Mouse (Mus musculus) megakaryocyte, embryonic 14.5 days (primary cell): ENCODE data around the gene Rasgef1b. TPM values are rescaled to one million over a fixed set of nuclear protein-coding genes. Genes with fewer than 3 reads are reported as not detected.

ENCODE experiments used
- H3K27me3 ChIP-seq: replicated peaks from 2 replicates; pipeline ENCODE3; 2012; ENCODE audit warnings: inconsistent platforms
- H3K36me3 ChIP-seq: replicated peaks from 2 replicates; pipeline ENCODE3; 2012; ENCODE audit warnings: low read length, inconsistent platforms, mixed read lengths
- H3K4me1 ChIP-seq: 2 replicates; pipeline ENCODE4 v1.6.1; 2012; ENCODE audit warnings: inconsistent platforms
- H3K4me3 ChIP-seq: replicated peaks from 2 replicates; pipeline ENCODE3; 2012; ENCODE audit warnings: moderate library complexity, mild to moderate bottlenecking, inconsistent platforms
- H3K9me3 ChIP-seq: 2 replicates; pipeline ENCODE4 v1.6.1; 2012; ENCODE audit warnings: inconsistent platforms
- FLI1 ChIP-seq: IDR thresholded peaks from 2 replicates; pipeline ENCODE4 v1.6.1; 2012; ENCODE audit warnings: low read length, inconsistent platforms, mixed read lengths
- GATA1 ChIP-seq: IDR thresholded peaks from 3 replicates; pipeline ENCODE4 v1.6.1; 2012; ENCODE audit warnings: mixed read lengths, low read length, inconsistent platforms, borderline replicate concordance
- polyA plus RNA-seq: library from polyadenylated mRNA; stranded (reverse); fragments of >175 nt; gene quantifications from 2 replicates; pipeline ENCODE4 v1.2.3, GENCODE M21; 2012; ENCODE audit warnings: low replicate concordance; ENCODE audit not compliant: insufficient read depth

Rasgef1b gene
- polyA plus RNA-seq, 1 experiment, result 2.9 TPM

DNA sequence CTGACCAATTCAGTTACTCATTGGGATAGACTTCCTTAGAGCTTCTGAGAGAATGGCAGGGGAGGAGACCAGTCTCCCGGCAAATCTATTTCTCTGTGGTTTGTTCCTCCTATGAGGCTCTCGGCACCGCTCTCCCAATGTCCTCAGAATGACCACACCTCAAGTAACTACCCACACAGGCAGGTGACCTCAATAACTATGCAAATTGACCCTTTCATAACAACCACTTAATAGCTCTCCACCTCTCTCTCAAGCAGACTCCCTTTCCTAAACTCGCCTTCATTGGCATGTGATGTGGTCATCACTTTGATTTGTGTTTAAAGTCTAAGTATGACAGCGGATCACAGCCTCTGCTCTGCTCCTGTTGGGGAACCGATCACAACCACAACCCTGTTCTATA lies 281.4 kb downstream of the Rasgef1b start:
- TF ChIP-seq GATA1 (no peak), FLI1 (no peak)
- Histone ChIP-seq H3K27me3 (peaks cover 4% of the 10 kb centered on the region), H3K9me3 (no peaks in the 10 kb centered on the region), H3K4me1 (peaks cover 22% of the 10 kb centered on the region), H3K4me3 (no peak overlapping the region), H3K36me3 (no peaks in the 10 kb centered on the region)

DNA sequence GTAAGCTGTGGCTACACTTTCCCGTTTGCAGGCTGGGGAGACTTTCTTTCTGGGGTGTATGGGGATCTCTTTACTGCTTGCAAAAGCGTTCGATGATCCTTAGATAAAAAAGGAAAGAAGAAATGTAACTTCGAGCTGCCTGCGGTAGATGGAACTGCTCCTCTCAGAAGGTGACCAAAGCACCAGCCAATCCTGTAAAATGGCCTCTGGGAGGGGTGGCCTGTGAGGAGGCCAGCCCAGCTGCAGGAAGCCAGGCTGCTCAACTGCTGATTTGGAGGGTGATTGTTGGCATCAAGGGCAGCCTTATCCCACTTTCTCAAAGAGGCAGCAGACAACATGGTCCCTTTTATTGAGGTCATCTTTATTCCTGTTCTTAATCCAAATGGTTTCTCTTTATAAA lies 283.6 kb downstream of the Rasgef1b start:
- H3K4me3 ChIP-seq, result no peak overlapping the region
- H3K36me3 ChIP-seq, result no peaks in the 10 kb centered on the region
- H3K4me1 ChIP-seq, result peaks cover 11% of the 10 kb centered on the region
- no peaks in the 10 kb centered on the region for H3K9me3 ChIP-seq
- H3K27me3 ChIP-seq, result peaks cover 3% of the 10 kb centered on the region
- TF ChIP-seq GATA1 (no peak), FLI1 (no peak)

DNA sequence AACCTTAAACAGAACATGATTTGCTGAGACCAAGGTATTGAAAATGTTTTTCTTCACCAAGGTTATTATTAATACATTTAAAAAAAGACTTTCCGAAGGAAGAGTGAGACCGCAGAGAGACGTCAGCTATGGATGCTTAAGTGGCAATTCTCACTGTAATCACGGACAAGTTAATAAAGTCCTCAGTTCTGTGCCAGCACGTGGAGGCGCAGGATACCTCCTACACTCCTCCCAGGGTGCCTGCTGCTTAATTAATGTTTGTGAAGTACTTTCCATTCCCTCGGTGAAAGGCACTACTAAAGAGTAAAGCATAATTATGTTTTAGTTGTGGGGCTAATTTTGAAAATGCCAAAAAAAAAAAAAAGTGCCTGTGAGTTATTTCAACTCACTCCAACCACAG lies 284.1 kb downstream of the Rasgef1b start:
- Histone ChIP-seq H3K36me3 (no peaks in the 10 kb centered on the region), H3K4me3 (no peak overlapping the region), H3K27me3 (peaks cover 3% of the 10 kb centered on the region), H3K9me3 (no peaks in the 10 kb centered on the region), H3K4me1 (peaks cover 9% of the 10 kb centered on the region)
- TF ChIP-seq FLI1 (no peak), GATA1 (no peak)

DNA sequence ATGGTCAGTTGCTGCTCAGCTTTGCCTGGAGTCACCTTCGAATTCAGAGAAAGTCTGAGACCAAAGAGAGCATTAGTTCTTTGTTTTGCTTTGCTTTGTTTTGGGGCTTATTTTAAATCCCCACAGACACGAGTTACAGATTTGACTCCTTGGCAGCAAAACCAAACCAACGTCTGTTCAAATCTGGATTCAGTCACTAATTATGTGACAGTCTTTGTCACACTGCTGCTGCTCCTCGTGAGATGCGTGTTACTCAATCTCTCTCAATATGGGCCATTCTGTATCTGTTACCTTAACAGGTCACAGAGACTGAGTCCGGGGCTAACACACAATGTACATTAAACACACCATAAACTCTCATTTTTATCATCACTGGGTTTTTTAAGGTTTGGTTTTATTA lies 288.8 kb downstream of the Rasgef1b start:
- TF ChIP-seq FLI1 (no peak), GATA1 (no peak)

DNA sequence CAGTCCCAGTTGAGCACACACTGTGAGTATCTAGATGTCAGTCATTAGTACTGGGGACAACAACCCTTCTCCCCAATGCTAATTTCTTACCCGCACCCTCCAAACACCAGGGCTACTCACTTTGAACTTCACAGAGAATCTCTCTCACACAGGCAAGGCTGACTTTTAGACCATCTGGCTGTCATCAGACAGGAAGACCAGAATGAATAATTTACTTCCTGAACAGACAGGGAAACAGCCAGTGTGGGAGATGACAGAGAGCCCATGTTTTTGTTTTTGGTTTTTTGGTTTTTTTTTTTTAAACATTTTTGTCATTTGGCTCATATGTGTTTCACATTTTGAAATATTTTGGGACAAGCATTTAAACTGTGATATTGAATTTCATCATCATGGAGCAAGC lies 290.3 kb downstream of the Rasgef1b start:
- TF ChIP-seq GATA1 (no peak), FLI1 (no peak)
- Histone ChIP-seq H3K9me3 (no peaks in the 10 kb centered on the region), H3K27me3 (no peaks in the 10 kb centered on the region), H3K4me3 (peak overlapping the region; percentile 42), H3K36me3 (no peaks in the 10 kb centered on the region), H3K4me1 (peaks cover 40% of the 10 kb centered on the region)

More for the DNA sequence above, 288.8 kb downstream of the Rasgef1b start:
- H3K9me3 ChIP-seq, result no peaks in the 10 kb centered on the region
- H3K4me3 ChIP-seq, result no peak overlapping the region
- no peaks in the 10 kb centered on the region for H3K36me3 ChIP-seq
- peaks cover 41% of the 10 kb centered on the region for H3K4me1 ChIP-seq
- H3K27me3 ChIP-seq, result no peaks in the 10 kb centered on the region

DNA sequence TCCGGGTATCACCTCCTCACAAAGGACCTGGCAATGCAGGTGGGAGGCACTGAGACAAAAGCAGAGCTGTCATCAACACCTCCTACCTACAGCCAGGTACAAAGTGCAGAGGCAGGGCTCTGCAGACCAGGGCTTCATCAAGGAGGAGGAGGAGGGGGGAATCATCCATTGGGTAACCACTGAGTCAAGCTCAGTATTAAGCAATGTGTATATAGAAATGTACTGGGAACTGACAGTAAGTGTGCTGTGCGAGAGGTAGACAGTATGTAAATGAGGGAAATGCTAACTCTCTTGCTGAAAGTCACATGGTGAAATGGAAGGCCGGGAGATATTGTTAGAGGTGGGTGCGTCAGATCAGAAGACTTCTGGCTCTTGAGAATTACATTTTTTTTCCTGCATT lies 294.6 kb downstream of the Rasgef1b start:
- Histone ChIP-seq H3K4me1 (peaks cover 40% of the 10 kb centered on the region), H3K4me3 (no peak overlapping the region), H3K9me3 (no peaks in the 10 kb centered on the region), H3K27me3 (no peaks in the 10 kb centered on the region), H3K36me3 (no peaks in the 10 kb centered on the region)
- TF ChIP-seq FLI1 (no peak), GATA1 (no peak)

DNA sequence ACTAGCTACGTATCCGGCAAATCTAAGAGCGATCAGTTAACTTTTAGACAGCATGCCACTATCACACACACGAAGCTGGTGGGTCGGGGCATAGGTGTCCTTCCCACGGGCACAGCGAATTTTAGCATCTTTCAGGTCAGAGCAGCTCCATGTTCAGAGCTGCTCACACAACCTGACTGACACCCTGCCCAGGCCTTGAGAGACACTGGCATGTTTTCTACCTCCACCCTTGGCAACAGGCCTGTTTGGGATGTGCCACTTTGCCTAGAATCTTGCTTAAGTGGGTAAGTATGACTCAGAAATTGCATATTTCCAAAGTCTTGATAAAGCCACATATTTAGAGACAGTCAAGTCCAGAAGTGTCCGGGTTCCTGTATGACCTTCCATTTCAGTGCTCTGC lies 296.4 kb downstream of the Rasgef1b start:
- H3K36me3 ChIP-seq, result no peaks in the 10 kb centered on the region
- H3K27me3 ChIP-seq, result no peaks in the 10 kb centered on the region
- no peaks in the 10 kb centered on the region for H3K9me3 ChIP-seq
- H3K4me1 ChIP-seq, result peaks cover 28% of the 10 kb centered on the region
- H3K4me3 ChIP-seq, result no peak overlapping the region
- TF ChIP-seq GATA1 (no peak), FLI1 (no peak)

DNA sequence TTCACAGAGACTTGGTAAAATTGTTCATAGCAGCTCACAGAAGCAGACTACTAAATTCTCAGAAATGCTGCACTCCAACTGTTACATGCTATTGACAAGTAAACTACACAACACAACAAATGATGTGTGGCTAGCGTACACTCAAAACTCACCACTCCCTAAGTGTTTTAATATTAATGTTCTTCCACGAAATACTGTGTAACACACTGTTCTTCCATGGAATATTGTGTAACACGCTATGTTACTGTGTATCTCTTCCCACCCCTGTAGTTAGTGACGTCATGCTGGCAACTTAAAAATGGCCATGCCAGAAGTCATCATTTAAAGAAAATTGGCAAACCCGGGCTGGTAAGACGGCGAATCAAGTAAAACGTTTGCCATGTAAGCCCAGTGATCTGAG lies 299.6 kb downstream of the Rasgef1b start:
- peaks cover 9% of the 10 kb centered on the region for H3K4me1 ChIP-seq
- TF ChIP-seq GATA1, result no peak
- no peak for TF ChIP-seq FLI1
- no peaks in the 10 kb centered on the region for H3K9me3 ChIP-seq
- H3K4me3 ChIP-seq, result no peak overlapping the region
- H3K36me3 ChIP-seq, result no peaks in the 10 kb centered on the region
- H3K27me3 ChIP-seq, result peaks cover 2% of the 10 kb centered on the region

DNA sequence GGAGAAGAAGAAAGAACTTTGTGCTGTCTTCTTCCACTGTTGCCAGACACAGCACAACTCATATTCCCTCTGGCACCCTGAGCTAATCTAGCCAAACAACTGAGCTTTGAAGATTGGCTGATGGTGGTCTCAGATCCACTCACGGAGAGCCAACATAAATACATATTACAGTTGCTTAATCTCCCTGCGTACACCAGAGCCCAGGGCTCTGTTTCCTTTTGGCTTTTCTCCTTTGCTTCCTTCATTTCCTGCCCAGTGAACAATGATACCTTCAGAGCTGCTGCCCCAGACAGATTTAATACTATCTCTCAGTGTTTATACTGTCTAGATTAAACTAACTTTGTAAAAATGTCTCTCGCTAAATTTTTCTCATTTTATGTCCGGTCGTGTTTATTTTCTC lies 300.2 kb downstream of the Rasgef1b start:
- TF ChIP-seq GATA1, result no peak
- TF ChIP-seq FLI1, result no peak
- Histone ChIP-seq H3K4me1 (peaks cover 12% of the 10 kb centered on the region), H3K9me3 (no peaks in the 10 kb centered on the region), H3K4me3 (no peak overlapping the region), H3K36me3 (no peaks in the 10 kb centered on the region), H3K27me3 (peaks cover 2% of the 10 kb centered on the region)

DNA sequence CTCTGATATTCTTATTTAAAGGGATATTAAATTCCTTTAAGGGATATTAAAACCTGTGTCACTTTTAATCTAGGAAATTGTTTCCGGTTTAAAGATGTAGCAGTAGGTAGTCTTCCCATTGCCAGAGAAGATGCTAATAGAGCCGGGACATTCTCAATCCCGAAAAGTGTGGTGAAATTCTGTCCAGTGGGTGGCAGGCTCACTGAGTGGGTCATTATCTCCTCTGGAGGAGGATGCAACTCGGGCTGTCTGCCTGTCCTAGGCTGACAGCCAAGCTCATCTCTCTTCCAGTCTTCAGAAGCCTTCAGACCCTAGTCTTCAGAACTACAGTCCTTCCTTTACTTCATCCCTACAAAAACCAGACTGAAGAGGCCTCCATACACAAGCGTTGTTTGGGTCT lies 305.6 kb downstream of the Rasgef1b start:
- no peak overlapping the region for H3K4me3 ChIP-seq
- H3K27me3 ChIP-seq, result peaks cover 5% of the 10 kb centered on the region
- TF ChIP-seq GATA1, result no peak
- no peak for TF ChIP-seq FLI1
- peaks cover 13% of the 10 kb centered on the region for H3K4me1 ChIP-seq
- no peaks in the 10 kb centered on the region for H3K36me3 ChIP-seq
- H3K9me3 ChIP-seq, result no peaks in the 10 kb centered on the region

DNA sequence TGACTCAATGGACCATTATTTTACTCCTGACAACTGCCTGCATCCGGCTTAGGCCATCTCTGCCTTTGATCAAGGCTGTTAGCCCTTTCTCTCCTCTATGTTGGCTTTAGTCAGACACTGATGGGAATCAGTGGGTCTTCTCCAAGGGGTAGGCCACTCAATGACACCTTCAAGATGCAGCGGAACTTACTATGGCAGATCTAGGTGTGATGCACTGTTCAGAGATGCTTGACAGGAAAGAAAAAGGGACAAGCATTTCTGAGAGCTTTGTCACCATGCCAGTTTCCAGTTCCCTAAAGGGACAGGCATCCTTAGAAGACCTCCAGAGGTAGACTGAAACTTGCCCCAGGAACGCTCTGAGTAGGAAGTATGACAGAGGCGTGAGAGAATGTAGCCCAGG lies 306.0 kb downstream of the Rasgef1b start:
- H3K4me3 ChIP-seq, result no peak overlapping the region
- no peaks in the 10 kb centered on the region for H3K36me3 ChIP-seq
- H3K27me3 ChIP-seq, result peaks cover 5% of the 10 kb centered on the region
- H3K4me1 ChIP-seq, result peaks cover 12% of the 10 kb centered on the region
- no peaks in the 10 kb centered on the region for H3K9me3 ChIP-seq
- TF ChIP-seq FLI1, result no peak
- TF ChIP-seq GATA1, result no peak
